Mouse (Mus musculus): ENCODE data around the gene Cers2.

GRCm38 (mm10) chr3:95314075-95314474, 516 bp upstream of the Cers2 start:
- TF ChIP-seq CTCF (IDR thresholded peaks at IDR 0.05; ENCODE audit: extremely low read depth, insufficient read depth, low read length) (no peak), POLR2A (IDR thresholded peaks at IDR 0.05; ENCODE audit: extremely low read depth, insufficient read depth, low read length) (no peak)
